Mouse (Mus musculus) frontal cortex, adult 2 months (tissue): ENCODE measurements around the gene Slc25a28. TPM values are rescaled to one million over a fixed set of nuclear protein-coding genes. Genes with fewer than 3 reads are reported as not detected.

Experiments used
- DNase-seq, 2 experiments: peaks; one replicate each; pipeline ENCODE4 v3.0.0; 2022; ENCODE audit warnings: low spot score in 1 of 2; ENCODE audit errors: extremely low spot score in 1 of 2
- polyA plus RNA-seq: library from polyadenylated mRNA; depleted of rRNA; stranded (reverse); fragments of >200 nt; gene quantifications from 2 replicates; pipeline ENCODE4 v1.2.3, GENCODE M21; 2012; rRNA removed

Gene Slc25a28
- polyA plus RNA-seq: 101 and 102 TPM in 2 replicates

- DNase-seq: peak; percentile 99 to 100
Observed at GRCm38 (mm10) chr19:43674730-43675524, at the start of gene Slc25a28. Gene Slc25a28, minus strand, starts transcription at chr19:43674881.

GRCm38 (mm10) chr19:43724194-43724593 is 49.5 kb upstream of the Slc25a28 start:
- no peak for DNase-seq

GRCm38 (mm10) chr19:43723501-43723900 is 48.8 kb upstream of the Slc25a28 start:
- DNase-seq: no peak

GRCm38 (mm10) chr19:43722891-43723290 is 48.2 kb upstream of the Slc25a28 start:
- DNase-seq: no peak

- no peak for DNase-seq
Observed at GRCm38 (mm10) chr19:43720061-43720460, 45.4 kb upstream of the Slc25a28 start.

GRCm38 (mm10) chr19:43711971-43712370 is 37.3 kb upstream of the Slc25a28 start:
- DNase-seq: no peak

- DNase-seq: no peak
Observed at GRCm38 (mm10) chr19:43711159-43711916, 36.7 kb upstream of the Slc25a28 start.

- DNase-seq: no peak
Observed at GRCm38 (mm10) chr19:43709317-43709716, 34.6 kb upstream of the Slc25a28 start.

GRCm38 (mm10) chr19:43708206-43708605 is 33.5 kb upstream of the Slc25a28 start:
- no peak for DNase-seq

GRCm38 (mm10) chr19:43704787-43705497 is 30.3 kb upstream of the Slc25a28 start:
- DNase-seq: no peak

GRCm38 (mm10) chr19:43704211-43704610 is 29.5 kb upstream of the Slc25a28 start:
- DNase-seq: no peak

GRCm38 (mm10) chr19:43699763-43700155 is 25.1 kb upstream of the Slc25a28 start:
- peak in 1 of 2 experiments; percentile 24 for DNase-seq

- DNase-seq: peak; percentile 46 to 65
Observed at GRCm38 (mm10) chr19:43699021-43699762, 24.5 kb upstream of the Slc25a28 start.

- DNase-seq: peak in 1 of 2 experiments; percentile 29
Observed at GRCm38 (mm10) chr19:43697666-43698370, 23.1 kb upstream of the Slc25a28 start.

GRCm38 (mm10) chr19:43695514-43695964 is 20.9 kb upstream of the Slc25a28 start:
- DNase-seq: no peak

- DNase-seq: no peak
Observed at GRCm38 (mm10) chr19:43692815-43693214, 18.1 kb upstream of the Slc25a28 start.

GRCm38 (mm10) chr19:43689419-43690246 is 15.0 kb upstream of the Slc25a28 start, which contains the start of gene Entpd7:
Gene Entpd7, plus strand, starts transcription at chr19:43689672.
- peak; percentile 96 to 98 for DNase-seq

- no peak for DNase-seq
Observed at GRCm38 (mm10) chr19:43681541-43681940, 6.9 kb upstream of the Slc25a28 start.
